Mouse (Mus musculus) embryonic facial prominence, embryonic 13.5 days (tissue): ENCODE data around the gene Rnf11. TPM values are rescaled to one million over a fixed set of nuclear protein-coding genes. Genes with fewer than 3 reads are reported as not detected.

Experiments used
- polyA plus RNA-seq: library from polyadenylated mRNA; unstranded; fragments of >200 nt; fragmentation: Nextera tagmentation; extraction: Ambion mirVana; gene quantifications from 2 replicates; pipeline ENCODE4 v1.2.1, GENCODE M21; 2015

Gene Rnf11
- polyA plus RNA-seq, 1 experiment from 2014 or later: 39.9 TPM

Other genes starting within 250 kb of the Rnf11 start
- gene Eps15, start 204.5 kb downstream of the Rnf11 start, polyA plus RNA-seq: 42.9 and 43.2 TPM in 2 replicates
- gene Ttc39a, start 78.1 kb downstream of the Rnf11 start, polyA plus RNA-seq: 4.6 and 4.9 TPM in 2 replicates
- not detected in 2 replicates for gene 4930522H14Rik, start 46.6 kb upstream of the Rnf11 start, polyA plus RNA-seq
- 10.9 and 15.9 TPM in 2 replicates for gene Cdkn2c, start 182.5 kb upstream of the Rnf11 start, polyA plus RNA-seq
- gene Faf1, start 191.9 kb upstream of the Rnf11 start, polyA plus RNA-seq: 24.6 and 27.5 TPM in 2 replicates